Mouse (Mus musculus) gastrocnemius, postnatal 4 days (tissue): Measurements from ENCODE around the gene Eif2ak3. TPM values are rescaled to one million over a fixed set of nuclear protein-coding genes. Genes with fewer than 3 reads are reported as not detected.

ENCODE experiments used
- DNase-seq, 2 experiments: peaks; one replicate each; pipeline ENCODE4 v3.0.0; 2021 to 2022; ENCODE audit warnings: low spot score in 2 of 2, mixed read lengths in 2 of 2
- total RNA-seq, 2 experiments: library from RNA; stranded (reverse); gene quantifications; 2 replicates each; pipeline ENCODE4 v1.2.3; 2021

Eif2ak3 gene
- total RNA-seq, 2 experiments from 2014 or later = 20.3 to 22.2 TPM

DNA sequence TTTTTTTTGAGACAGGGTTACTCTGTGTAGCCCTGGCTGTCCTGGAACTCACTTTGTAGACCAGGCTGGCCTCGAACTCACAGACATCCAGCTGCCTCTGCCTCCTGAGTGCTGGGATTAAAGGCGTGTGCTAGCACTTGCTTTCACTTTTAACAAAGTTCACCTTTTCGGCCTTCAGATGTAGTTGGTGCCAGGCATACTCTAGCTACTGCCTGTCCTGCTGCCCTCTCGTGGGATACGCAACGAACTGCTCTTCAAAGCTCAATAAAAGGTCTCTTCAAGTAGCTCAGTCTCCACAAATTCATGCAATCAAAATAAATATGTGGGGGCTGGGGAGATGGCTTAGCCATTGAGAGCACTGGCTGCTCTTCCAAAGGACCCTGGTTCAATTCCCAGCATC, 53.9 kb downstream of the Eif2ak3 start:
- no peak for DNase-seq

DNA sequence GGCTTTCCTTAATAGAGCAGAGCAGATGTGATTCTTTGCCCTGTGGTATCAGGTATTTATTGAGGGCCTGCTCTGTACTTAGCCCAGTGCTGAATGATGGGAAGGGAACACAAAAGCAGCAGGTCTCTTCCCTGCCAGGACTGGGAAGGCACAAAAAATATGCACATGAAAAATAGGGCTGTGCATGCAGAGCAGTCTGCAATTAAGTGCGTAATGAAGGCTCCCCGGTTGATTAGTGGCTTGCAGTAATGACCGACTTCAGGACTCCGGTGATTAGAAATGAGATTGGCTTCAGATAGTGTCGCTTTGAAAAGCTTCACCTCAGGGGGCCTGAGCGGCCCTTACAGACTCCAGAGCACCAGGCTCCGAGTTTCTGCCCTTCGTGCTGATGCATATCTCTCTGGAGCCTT, 55.3 kb downstream of the Eif2ak3 start:
- DNase-seq = no peak

DNA sequence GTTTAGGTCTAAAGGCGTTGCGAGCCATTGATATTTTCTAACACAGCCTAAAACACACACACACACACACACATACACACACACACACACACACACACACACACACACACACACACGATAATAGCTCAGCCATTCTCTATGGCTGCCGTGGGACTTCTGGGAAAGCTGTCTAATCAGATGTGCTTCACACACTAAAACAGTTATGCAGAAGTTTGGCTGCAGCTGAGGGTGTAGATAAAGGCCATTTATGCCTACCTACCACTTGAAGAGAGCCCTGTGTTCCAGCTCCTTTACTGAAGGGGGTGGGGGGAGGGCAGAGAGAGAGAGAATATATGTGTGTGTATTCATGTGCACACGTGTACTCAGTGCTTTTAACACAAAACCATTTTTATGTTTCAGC, 59.4 kb downstream of the Eif2ak3 start:
- DNase-seq = no peak

DNA sequence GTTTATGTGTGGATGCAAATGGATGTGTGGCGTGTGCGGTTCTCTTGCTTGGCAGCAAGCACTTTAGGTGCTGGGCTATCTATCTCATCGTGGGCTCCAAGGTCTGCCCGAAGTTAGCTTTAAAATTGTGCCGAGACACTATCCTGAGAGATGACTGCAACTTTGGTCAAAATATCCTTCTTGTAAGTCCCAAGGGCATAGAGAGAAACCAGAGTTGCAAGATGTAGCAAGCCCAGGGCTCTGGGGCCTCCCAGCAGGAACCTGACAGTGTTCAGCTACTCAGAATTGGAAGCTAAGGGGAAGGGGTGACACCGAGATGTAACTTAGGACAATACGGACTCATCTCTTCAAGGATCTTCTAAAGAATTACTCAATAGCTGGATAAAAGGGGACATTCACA, 65.3 kb downstream of the Eif2ak3 start:
- DNase-seq = no peak

DNA sequence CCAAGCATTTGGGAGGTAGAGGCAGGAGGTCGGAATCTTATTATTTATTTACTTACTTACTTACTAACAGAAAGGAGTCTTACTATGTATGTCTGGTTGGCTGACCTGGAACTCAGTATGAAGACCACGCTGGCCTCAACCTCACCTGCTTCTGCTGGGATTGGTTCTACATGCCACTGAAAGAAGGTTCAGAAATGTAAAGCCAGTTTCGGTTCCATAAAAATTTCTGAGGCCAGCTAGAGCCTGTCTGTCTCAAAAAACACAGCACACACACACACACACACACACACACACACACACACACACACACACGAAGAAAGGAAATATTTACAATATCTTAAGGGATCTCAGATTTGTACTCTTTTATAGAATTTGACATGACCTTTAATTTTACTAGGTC, 66.0 kb downstream of the Eif2ak3 start:
- no peak for DNase-seq

DNA sequence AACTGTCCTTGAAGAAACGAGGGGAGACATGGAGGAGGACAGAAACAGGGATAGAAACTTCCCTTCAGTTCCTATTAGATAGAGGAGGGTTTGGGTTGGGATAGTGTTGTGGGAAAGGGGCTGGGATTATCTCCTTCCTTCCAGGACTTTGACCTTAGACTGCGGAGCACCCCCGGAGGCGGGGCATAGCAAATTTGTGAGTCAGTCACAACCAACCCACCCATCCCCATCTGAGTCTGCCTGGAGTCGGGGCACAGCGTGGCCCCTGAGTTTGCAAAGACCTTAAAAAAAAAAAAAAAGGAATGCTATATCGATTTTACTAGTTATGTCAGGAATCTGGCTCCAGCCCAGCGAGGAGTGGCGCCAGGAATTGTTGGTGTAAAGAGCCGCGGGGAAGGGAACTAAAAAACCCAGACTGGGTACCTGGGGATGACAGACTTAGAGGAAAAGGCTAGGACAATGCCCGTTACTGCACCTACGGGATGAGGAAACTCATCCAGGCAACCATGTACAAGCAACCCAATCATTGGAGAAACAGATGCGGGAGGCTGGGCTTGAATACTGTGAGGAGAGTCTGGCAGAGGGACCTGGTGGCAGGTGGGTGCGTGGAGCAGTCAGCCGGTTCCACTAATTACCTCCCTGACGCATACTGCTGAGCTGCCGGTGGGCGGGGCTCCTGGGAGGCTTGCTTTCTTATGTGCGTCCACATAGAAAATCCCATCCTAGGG, 67.5 kb downstream of the Eif2ak3 start:
- DNase-seq = no peak

DNA sequence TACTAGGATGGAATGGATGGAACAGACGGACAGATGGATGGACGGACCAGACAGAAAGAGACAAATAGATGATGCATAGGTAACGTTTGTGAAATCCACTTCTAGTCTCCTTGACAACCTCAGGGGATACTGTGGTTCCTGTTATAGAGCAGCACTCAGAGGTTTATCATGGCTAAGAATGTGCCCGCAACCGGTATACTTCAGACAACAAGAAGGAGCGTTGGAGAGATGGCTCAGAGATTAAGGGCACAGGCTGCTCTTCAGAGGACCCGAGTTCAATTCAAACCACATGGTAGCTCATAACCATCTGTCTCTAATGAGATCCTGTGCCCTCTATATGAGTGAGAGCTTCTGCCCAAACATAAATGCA, 68.1 kb downstream of the Eif2ak3 start:
- DNase-seq = no peak

DNA sequence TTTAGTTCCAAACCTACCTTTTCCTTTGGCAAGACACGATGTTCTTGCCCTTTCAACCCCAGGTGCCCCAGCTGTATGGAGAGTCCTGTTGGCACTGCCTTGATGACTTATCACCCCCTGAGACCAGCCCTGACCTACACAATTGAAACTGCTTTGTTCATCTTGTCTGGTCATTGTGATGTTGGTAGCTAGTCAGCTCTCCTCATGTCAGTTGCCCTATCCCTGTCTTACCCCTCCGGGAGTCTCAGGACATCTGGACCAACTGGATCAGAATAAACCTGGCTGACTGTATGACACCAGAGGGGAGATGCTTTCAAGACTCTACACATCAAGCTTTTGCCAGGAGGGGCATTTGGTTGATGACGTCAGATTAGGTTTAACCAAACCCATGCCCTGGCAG, 74.5 kb downstream of the Eif2ak3 start, which contains the start of gene Tex37:
Gene Tex37, minus strand, starts transcription at position 101 of the 400 bp plus-strand sequence.
- no peak for DNase-seq

DNA sequence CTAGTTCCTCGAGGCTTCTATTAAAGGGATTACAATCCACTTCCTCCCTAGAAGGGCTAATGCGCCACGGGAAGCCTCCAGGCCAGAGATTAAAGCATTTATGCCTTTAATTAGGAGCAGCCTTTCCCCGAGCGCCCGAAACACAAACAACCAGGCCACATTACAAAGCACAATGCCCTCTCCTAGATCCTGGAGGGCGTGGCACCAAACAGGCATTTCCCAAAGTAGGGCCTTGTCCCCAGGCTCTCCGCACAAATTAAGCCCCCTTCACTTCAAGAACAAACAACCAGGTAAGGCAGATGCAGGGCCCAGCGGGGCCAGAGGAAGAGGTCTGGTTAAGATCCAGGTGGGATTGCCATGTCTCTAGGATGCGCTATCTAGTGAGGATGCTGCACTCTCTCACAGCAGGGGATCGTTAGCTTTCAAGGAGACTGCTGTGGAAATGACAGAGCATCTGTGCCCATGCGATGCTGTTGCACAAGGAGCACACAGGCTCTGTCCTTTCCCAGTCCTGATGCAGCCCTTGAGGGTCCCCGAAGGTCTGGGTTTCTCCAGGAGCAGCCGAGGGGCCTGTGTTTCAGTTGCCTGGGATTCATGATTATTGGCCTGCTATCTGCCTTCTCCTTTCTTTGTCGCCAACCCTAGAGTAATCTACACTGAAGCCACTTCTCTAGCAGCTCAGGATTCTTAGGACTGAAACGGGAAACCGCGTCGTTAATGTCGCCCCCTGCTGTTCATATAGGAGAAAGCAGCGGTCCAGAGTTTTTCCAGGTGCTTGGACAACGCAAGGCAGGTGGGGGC, 77.2 kb downstream of the Eif2ak3 start:
- peak in 1 of 2 experiments; percentile 17 for DNase-seq

DNA sequence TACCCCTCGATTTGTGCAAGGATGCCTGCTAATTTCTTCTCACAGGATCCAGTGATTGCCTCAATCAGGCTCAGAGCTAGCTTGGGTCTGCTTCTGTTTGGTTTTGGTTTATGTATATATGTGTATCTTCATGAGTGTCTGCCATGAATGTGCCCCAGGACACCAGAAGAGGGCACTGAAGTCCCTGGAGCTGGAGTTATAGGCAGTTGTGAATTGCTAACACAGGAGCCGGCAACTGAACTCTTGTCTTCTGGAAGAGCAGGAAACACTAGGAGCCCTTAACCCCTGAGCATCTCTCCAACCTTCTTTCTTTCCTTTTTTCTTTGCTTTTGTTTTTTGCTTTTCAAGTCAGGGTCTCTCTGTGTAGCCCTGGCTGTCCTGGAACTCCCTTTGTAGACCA, 87.5 kb downstream of the Eif2ak3 start:
- DNase-seq = no peak

DNA sequence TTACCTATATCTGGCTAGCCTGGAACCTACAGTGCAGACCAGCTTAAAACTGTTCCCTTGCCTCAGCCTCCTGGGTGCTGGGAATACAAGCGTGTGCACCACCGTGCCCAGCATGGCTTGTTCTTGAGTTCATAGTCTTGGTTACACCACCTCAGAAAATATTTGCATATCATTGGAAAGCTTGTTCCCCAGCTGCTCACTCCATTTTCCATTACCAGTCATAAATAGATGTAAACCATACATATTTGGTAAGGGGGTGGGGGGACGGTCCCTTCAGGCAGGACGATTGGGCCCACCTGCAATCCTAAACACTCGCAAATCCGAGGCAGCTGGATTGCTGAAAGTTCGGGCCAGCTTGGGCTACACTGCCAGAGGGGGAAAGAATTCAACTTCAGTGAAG, 109.0 kb downstream of the Eif2ak3 start:
- DNase-seq = no peak

DNA sequence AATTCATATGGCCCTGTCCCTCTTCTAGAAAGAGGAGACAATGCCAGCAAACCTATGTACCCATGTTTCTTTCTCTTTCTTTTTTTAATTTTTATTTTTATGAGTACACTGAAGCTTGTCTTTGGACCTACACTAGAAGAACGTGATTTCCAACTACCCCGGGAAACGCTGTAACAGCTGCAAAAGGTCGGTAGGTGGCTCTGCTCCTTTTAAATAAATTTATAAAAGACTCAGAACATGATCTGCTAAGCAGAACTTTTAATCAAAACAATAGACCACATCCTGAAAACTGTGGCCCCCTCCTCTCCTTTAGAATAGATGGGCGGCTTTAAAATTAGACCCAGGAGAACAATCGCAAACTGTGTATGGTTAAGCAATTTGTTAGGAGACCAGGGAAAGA, 109.7 kb downstream of the Eif2ak3 start:
- no peak for DNase-seq

Other genes with a start within 250 kb of the Eif2ak3 start
- gene Rpia, start 52.3 kb upstream of the Eif2ak3 start, total RNA-seq = 10 to 100 TPM; 10.8 to 11.1 TPM
- gene Tex37, start 74.4 kb downstream of the Eif2ak3 start, total RNA-seq = not detected
- not detected for gene Foxi3, start 112.0 kb downstream of the Eif2ak3 start, total RNA-seq